Mouse (Mus musculus) liver, embryonic 16.5 days (tissue): ENCODE measurements around the gene Asb17. TPM values are rescaled to one million over a fixed set of nuclear protein-coding genes. Genes with fewer than 3 reads are reported as not detected.

Source experiments
- ATAC-seq: fragments of 200-750 bp; cut with Nextera tagmentation; 2 replicates; pipeline ENCODE4 v1.8.0; 2017; ENCODE audit warnings: low read depth, mild to moderate bottlenecking, moderate number of reproducible peaks, moderate library complexity
- H3K27ac ChIP-seq: fragments of 300-500 bp; sonication (generic); 2 replicates; pipeline ENCODE4 v1.5.1; 2014; ENCODE audit warnings: mild to moderate bottlenecking, low read length
- H3K27me3 ChIP-seq: fragments of 300-500 bp; sonication (generic); 2 replicates; pipeline ENCODE4 v1.6.1; 2014; ENCODE audit warnings: low read depth, low read length, mixed read lengths; ENCODE audit not compliant: control insufficient read depth, insufficient read depth
- H3K36me3 ChIP-seq: fragments of 300-500 bp; sonication (generic); 2 replicates; pipeline ENCODE4 v1.6.1; 2014; ENCODE audit warnings: mild to moderate bottlenecking; ENCODE audit not compliant: control insufficient read depth, insufficient read depth
- H3K4me1 ChIP-seq: fragments of 300-500 bp; sonication (generic); 2 replicates; pipeline ENCODE4 v1.6.1; 2014; ENCODE audit warnings: low read depth, low read length, mixed read lengths; ENCODE audit not compliant: control insufficient read depth
- H3K4me2 ChIP-seq: fragments of 300-500 bp; sonication (generic); 2 replicates; pipeline ENCODE4 v1.6.1; 2014; ENCODE audit warnings: low read depth, low read length, mixed read lengths
- H3K4me3 ChIP-seq: fragments of 300-500 bp; sonication (generic); 2 replicates; pipeline ENCODE4 v1.5.1; 2014; ENCODE audit warnings: low read depth, mild to moderate bottlenecking, low read length
- H3K9ac ChIP-seq: fragments of 300-500 bp; sonication (generic); 2 replicates; pipeline ENCODE4 v1.6.1; 2014; ENCODE audit warnings: low read depth, low read length
- H3K9me3 ChIP-seq: fragments of 300-500 bp; sonication (generic); replicated peaks from 2 replicates; pipeline ENCODE4 v1.6.1; 2016; ENCODE audit warnings: low read length; ENCODE audit not compliant: control insufficient read depth
- WGBS: fragments of 180-500 bp; shearing (Covaris S2); extraction: QIAGEN DNeasy Blood & Tissue Kit; methylation state at CpG from one replicate; pipeline ENCODE4 v1.1.7; 2014; ENCODE audit not compliant: insufficient replicate concordance; 5-methylcytosine and 5-hydroxymethylcytosine counted together
- polyA plus RNA-seq: library from polyadenylated mRNA; unstranded; fragments of >200 nt; fragmentation: Nextera tagmentation; extraction: Ambion mirVana; gene quantifications from 2 replicates; pipeline ENCODE4 v1.2.1, GENCODE M21; 2015

The Asb17 gene
- polyA plus RNA-seq, result 2.2 and 2.4 TPM in 2 replicates

DNA sequence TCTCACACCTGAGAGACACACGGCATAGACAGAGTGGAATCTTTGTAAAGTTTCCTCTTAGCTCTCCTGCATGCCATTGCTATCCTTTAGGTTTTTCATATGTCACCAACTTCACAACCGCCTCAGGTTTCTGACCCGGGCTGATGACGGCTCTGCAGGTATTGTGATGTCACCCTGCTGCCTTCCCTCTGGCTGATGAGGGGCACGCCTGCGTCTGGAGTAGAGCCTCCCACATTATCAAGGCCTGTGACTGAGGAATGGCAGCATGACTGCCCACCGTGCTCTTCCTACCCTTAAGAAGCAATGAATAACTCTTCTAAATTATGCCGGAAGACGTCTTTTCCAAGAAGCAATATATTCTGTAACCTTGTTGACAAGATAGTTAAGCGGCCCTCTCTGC is at the start of gene Asb17:
Gene Asb17 (plus strand): TSS at position 180 of the 400 bp plus-strand sequence.
- no peaks in the 10 kb centered on the region for H3K9me3 ChIP-seq
- H3K4me3 ChIP-seq, result no peak within 1 kb of the TSS
- no peak within 1 kb of the TSS for H3K4me2 ChIP-seq
- H3K27ac ChIP-seq, result no peak within 1 kb of the TSS
- no peak within 1 kb of the TSS for H3K9ac ChIP-seq
- peaks cover 21% of the 10 kb centered on the region for H3K4me1 ChIP-seq
- no peaks in the 10 kb centered on the region for H3K27me3 ChIP-seq
- no peak for ATAC-seq
- no peaks in the 10 kb centered on the region for H3K36me3 ChIP-seq
- 85% methylated on average over 10 of the region's 10 CpGs for WGBS

DNA sequence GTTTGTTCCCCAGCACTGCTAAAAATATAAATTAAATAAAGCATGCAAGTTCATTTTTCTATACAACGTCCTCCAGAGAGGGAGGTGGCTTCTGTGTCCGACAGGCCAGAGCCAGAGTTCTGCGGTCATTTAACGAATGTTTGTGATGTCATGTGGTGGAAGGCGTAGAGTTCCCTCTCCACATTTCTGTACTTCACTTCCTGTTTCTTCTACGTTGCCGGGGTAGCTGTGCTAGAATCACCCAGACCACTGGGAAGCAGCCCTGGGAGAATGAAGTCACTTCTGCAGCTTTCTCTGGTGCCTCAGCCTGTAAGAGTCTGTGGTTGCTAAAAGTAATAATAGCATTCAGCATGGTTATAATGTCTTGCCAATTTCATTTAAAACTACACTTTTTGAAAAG is 46.4 kb upstream of the Asb17 start:
- Histone ChIP-seq H3K4me1 (peaks cover 54% of the 10 kb centered on the region), H3K36me3 (no peaks in the 10 kb centered on the region), H3K9me3 (no peaks in the 10 kb centered on the region; the same call in 1 of the 2 replicates), H3K27ac (peak overlapping the region; percentile 6; the same call in 1 of the 2 replicates), H3K4me2 (no peak overlapping the region), H3K27me3 (no peaks in the 10 kb centered on the region), H3K9ac (no peak overlapping the region), H3K4me3 (no peak overlapping the region)
- WGBS, result 25% methylated on average over 7 of the region's 7 CpGs
- ATAC-seq, result no peak

DNA sequence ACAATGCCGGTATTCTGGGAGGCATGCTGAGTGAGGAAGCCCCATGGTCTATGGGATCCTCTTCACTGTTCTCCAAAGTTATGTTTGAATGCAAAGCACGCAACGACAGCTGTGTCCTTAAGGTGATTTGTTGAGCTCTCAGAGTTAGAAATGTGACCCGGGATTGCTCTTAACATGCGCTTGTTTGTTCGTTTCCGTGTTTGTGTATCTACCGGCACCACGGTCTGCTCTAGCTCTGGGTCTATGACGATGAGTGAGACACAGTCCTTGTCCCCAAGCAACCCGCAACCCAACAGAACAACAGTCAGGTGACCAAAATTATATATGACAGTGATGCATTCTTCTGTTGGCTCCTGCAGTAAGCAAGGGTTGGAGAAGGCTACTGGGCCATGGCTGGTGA is 44.4 kb upstream of the Asb17 start:
- Histone ChIP-seq H3K4me2 (no peak overlapping the region), H3K4me1 (peaks cover 67% of the 10 kb centered on the region), H3K27me3 (no peaks in the 10 kb centered on the region), H3K36me3 (no peaks in the 10 kb centered on the region), H3K9ac (no peak overlapping the region), H3K4me3 (no peak overlapping the region), H3K27ac (peak overlapping the region; percentile 81), H3K9me3 (no peaks in the 10 kb centered on the region)
- WGBS, result 91% methylated on average over 11 of the region's 11 CpGs
- ATAC-seq, result no peak

DNA sequence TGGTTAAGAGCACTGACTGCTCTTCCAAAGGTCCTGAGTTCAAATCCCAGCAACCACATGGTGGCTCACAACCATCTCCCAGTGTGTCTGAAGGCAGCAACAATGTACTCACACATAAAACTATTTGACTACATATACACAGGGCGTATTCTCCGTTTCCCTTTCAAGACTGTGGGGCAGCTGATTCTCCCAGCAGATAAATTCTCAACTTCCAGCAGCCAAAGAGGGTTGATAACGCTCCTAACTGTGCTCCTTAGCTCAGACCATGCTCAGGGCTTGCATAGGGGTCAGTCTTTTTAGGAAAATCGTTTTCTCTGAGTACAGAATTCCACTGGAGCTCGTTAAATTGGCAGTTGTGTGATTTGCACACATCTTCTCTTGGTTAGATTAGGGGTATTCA is 43.3 kb upstream of the Asb17 start:
- peak; percentile 74 for ATAC-seq
- WGBS, result 31% methylated on average over 5 of the region's 5 CpGs
- H3K36me3 ChIP-seq, result no peaks in the 10 kb centered on the region
- peak overlapping the region; percentile 81 for H3K27ac ChIP-seq
- peak overlapping the region; percentile 42 for H3K4me2 ChIP-seq
- H3K4me1 ChIP-seq, result peaks cover 70% of the 10 kb centered on the region
- H3K4me3 ChIP-seq, result no peak overlapping the region
- H3K9ac ChIP-seq, result peak overlapping the region; percentile 2; the same call in 1 of the 2 replicates
- H3K27me3 ChIP-seq, result no peaks in the 10 kb centered on the region
- H3K9me3 ChIP-seq, result no peaks in the 10 kb centered on the region

- Histone ChIP-seq H3K9ac (peak overlapping the region; percentile 2; the same call in 1 of the 2 replicates), H3K4me3 (no peak overlapping the region), H3K36me3 (no peaks in the 10 kb centered on the region), H3K4me1 (peaks cover 76% of the 10 kb centered on the region), H3K27me3 (no peaks in the 10 kb centered on the region), H3K9me3 (no peaks in the 10 kb centered on the region), H3K27ac (peak overlapping the region; percentile 81), H3K4me2 (no peak overlapping the region)
- 62% methylated on average over 6 of the region's 6 CpGs for WGBS
- no peak for ATAC-seq
Measured at GRCm38 (mm10) chr3:153801541-153801940, 42.5 kb upstream of the Asb17 start.

- no peaks in the 10 kb centered on the region for H3K36me3 ChIP-seq
- H3K4me2 ChIP-seq, result peak overlapping the region; percentile 45
Measured at GRCm38 (mm10) chr3:153802640-153803039, 41.4 kb upstream of the Asb17 start.

GRCm38 (mm10) chr3:153804032-153804431 is 40.0 kb upstream of the Asb17 start:
- Histone ChIP-seq H3K4me2 (no peak overlapping the region), H3K4me3 (no peak overlapping the region), H3K27ac (peak overlapping the region; percentile 68), H3K9ac (no peak overlapping the region), H3K9me3 (no peaks in the 10 kb centered on the region), H3K27me3 (no peaks in the 10 kb centered on the region), H3K36me3 (no peaks in the 10 kb centered on the region), H3K4me1 (peaks cover 84% of the 10 kb centered on the region)
- no peak for ATAC-seq
- 52% methylated on average over 7 of the region's 7 CpGs for WGBS

More at GRCm38 (mm10) chr3:153802640-153803039, 41.4 kb upstream of the Asb17 start:
- 47% methylated on average over 5 of the region's 5 CpGs for WGBS
- Histone ChIP-seq H3K4me1 (peaks cover 85% of the 10 kb centered on the region), H3K9ac (peak overlapping the region; percentile 4; the same call in 1 of the 2 replicates), H3K27ac (peak overlapping the region; percentile 68), H3K4me3 (no peak overlapping the region), H3K9me3 (no peaks in the 10 kb centered on the region), H3K27me3 (no peaks in the 10 kb centered on the region)
- peak; percentile 94 for ATAC-seq

DNA sequence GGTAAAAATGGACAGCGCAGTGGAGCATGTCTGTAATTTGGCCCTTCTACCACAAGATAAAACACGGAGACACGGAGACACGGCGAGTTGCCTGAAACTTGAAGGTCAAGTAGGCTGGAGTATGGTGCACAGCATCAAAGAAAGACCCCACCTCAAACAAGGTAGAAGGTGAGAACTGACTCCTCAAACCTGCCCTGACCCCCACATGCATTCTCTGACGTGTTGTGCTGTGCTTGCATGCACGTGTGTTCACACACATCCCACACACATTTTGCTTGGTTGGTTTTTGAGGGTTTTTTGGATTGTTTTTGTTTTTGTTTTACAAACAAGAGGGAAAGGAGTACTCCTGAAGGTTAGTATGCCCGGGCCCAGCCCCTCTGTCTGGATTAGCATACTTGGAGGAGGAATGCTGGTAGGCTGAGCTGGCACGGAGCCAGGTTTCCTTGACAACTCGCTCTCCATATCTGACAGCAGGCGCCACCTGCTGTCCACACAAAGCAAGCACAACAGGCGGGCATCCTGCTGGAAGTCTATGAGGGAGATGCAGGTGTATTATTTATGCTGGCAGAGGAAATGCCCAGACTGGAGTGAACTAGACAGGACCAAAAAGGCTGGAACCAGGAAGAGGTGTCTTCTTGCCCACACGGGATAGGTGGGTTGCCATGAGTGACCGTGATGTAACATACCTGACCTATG is 37.8 kb upstream of the Asb17 start:
- Histone ChIP-seq H3K9me3 (no peaks in the 10 kb centered on the region), H3K27ac (peak overlapping the region; percentile 90), H3K27me3 (no peaks in the 10 kb centered on the region), H3K36me3 (no peaks in the 10 kb centered on the region), H3K4me1 (peaks cover 64% of the 10 kb centered on the region), H3K4me3 (no peak overlapping the region), H3K4me2 (no peak overlapping the region), H3K9ac (peak overlapping the region; percentile 28)
- 35% methylated on average over 14 of the region's 14 CpGs for WGBS
- ATAC-seq, result peak; percentile 9; the same call in 1 of the 2 replicates

DNA sequence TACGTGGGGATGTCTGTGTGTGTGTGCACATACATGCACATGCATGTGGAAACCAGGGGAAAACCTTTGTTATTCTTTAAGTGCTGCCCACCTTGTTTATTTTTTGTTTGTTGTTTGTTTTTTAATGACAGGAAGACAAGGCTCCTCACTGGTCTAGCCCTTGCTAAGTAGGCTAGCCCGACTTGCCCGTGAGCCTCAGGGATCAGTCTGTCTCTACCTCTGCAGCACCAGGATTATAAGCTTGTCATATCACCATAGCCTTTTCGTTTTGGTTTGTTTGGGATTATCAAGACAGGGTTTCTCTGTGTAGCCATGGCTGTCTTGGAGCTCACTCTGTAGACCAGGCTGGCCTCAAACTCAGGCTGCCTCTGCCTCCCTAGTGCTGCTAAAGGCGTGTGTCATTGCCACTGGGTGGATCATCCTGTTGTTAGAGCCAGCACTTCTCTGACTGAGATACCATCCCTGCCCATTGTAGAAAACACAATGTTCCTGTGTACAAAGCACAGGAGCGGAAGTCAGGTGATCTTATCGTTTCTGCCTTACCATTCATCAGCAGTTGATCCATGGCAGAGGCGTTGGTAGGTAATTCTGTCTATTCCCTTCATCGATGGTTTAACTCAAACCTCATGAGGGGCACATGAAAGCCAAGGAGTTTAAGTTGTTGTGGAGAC is 37.1 kb upstream of the Asb17 start:
- H3K27ac ChIP-seq, result peak overlapping the region; percentile 90
- peaks cover 57% of the 10 kb centered on the region for H3K4me1 ChIP-seq
- no peaks in the 10 kb centered on the region for H3K27me3 ChIP-seq
- no peak for ATAC-seq
- H3K9ac ChIP-seq, result peak overlapping the region; percentile 28
- WGBS, result 74% methylated on average over 9 of the region's 9 CpGs
- no peaks in the 10 kb centered on the region for H3K9me3 ChIP-seq
- H3K4me2 ChIP-seq, result no peak overlapping the region
- H3K4me3 ChIP-seq, result no peak overlapping the region
- no peaks in the 10 kb centered on the region for H3K36me3 ChIP-seq
